Mouse (Mus musculus): ENCODE measurements around the gene Ptcd2. TPM values are rescaled to one million over a fixed set of nuclear protein-coding genes. Genes with fewer than 3 reads are reported as not detected.

Gene Ptcd2
- 8.7 TPM for polyA plus RNA-seq (2015; fragmentation: Illumina TruSeq; extraction: RNeasy Lipid Tissue Mini Kit (QIAGEN cat#74804); ENCODE audit: insufficient read depth, low read depth, low replicate concordance)

DNA sequence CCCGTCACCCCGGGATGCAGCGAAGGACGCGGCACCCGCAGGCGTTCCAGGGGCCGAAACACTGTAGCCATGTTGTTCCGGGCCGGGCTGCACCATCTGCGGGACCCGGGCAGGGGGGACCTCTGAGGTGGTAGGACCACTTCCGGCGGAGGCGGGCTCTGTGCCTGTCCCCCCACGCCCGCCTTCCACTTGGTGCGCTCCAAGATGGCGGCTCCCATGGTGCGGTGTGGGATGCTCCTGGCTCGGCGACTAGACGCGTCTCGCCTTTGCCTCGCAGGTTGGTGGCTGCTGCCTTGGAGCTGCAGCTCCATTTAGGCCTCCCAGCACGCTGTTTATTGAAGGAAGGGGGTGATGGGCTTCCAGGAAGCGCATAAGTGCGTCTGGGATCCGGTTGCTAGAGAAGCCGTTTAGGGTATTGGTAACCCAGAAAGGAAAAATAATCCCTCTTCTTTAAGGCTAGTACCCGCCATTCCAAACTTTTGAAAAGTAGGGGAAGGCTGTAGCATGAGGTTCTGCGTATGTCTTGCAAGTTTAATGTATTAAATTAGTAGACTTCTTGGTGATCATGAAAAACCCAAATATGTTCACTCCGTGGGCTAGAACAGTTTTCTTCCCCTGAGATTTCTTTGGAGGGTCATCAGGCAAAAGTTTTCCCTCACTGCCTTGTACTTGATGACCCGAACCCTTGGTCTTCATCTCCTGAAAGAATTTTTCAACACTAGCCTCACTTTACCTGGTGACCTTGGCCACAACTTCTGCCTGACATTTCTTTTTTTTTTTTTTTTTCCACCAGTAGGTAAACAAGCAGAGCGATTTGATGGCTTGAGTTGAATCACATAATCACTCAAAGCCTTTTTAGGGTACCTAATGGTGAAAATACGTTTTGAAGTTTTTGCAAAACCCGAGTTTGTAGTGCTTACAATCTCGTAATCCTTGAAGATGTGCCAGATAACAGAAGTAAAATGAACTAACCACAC is at the start of gene Ptcd2, which contains the start of gene Mrps27:
Gene Ptcd2, minus strand, starts transcription at position 107 of the 977 bp plus-strand sequence.
Gene Mrps27, plus strand, starts transcription at position 188 of the 977 bp plus-strand sequence.

Other genes starting within 250 kb of the Ptcd2 start
- gene Zfp366, start 159.9 kb downstream of the Ptcd2 start, polyA plus RNA-seq (2015; fragmentation: Illumina TruSeq; extraction: RNeasy Lipid Tissue Mini Kit (QIAGEN cat#74804); ENCODE audit: insufficient read depth, low read depth, low replicate concordance) = 3.5 TPM
- 5.0 TPM for gene Mrps27, start 81 bp upstream of the Ptcd2 start, polyA plus RNA-seq (2015; fragmentation: Illumina TruSeq; extraction: RNeasy Lipid Tissue Mini Kit (QIAGEN cat#74804); ENCODE audit: insufficient read depth, low read depth, low replicate concordance)
- 3.3 TPM for gene Map1b, start 171.8 kb upstream of the Ptcd2 start, polyA plus RNA-seq (2015; fragmentation: Illumina TruSeq; extraction: RNeasy Lipid Tissue Mini Kit (QIAGEN cat#74804); ENCODE audit: insufficient read depth, low read depth, low replicate concordance)